Mouse (Mus musculus) layer of hippocampus, adult 2 months (tissue): ENCODE measurements around the gene Cdc42bpg. TPM values are rescaled to one million over a fixed set of nuclear protein-coding genes. Genes with fewer than 3 reads are reported as not detected.
A peak's percentile ranks its signal among the peaks of the same experiment; 100 is the strongest.

ENCODE experiments used
- DNase-seq, 2 experiments: peaks; one replicate each; pipeline ENCODE4 v3.0.0; 2022; ENCODE audit warnings: low spot score in 2 of 2
- H3K27ac ChIP-seq: fragments of 200-600 bp; 2 replicates; pipeline ENCODE4 v1.8.1; 2022
- H3K4me3 ChIP-seq: fragments of 200-600 bp; 2 replicates; pipeline ENCODE4 v1.8.1; 2022; ENCODE audit warnings: mild to moderate bottlenecking
- CTCF ChIP-seq: fragments of 200-600 bp; conservative IDR thresholded peaks from 2 replicates; pipeline ENCODE4 v1.8.1; 2022; ENCODE audit warnings: antibody characterized with exemption, mild to moderate bottlenecking, moderate library complexity
- microRNA-seq, 2 experiments: library from miRNA; unstranded; fragments of <30 nt; microRNA quantifications; one replicate each; pipeline ENCODE4 v1.2.0; 2021
- total RNA-seq, 2 experiments: library from RNA; stranded (reverse); gene quantifications; 2 replicates each; pipeline ENCODE4 v1.2.3; 2021

Cdc42bpg gene
- total RNA-seq, 2 experiments from 2014 or later: 5.0 to 5.6 TPM

GRCm38 (mm10) chr19:6363411-6364240 is 57.4 kb downstream of the Cdc42bpg start, which contains the start of gene Sf1:
Sf1 (plus strand) TSS chr19:6363690.
- TF ChIP-seq CTCF: no peak
- DNase-seq: peak; percentile 100
- H3K27ac ChIP-seq: peak within 1 kb of the TSS; percentile 99
- peak within 1 kb of the TSS; percentile 93 for H3K4me3 ChIP-seq

- 0 out of 2 replicates have a peak, but pooled peaks have one; percentile 11 for TF ChIP-seq CTCF
- Histone ChIP-seq H3K4me3 (peak overlapping the region; percentile 93), H3K27ac (peak overlapping the region; percentile 99)
- DNase-seq: peak; percentile 93
These were observed 58.1 kb downstream of the Cdc42bpg start for GRCm38 (mm10) chr19:6364317-6364725.

- DNase-seq: no peak
- H3K27ac ChIP-seq: peak overlapping the region; percentile 99
- no peak for TF ChIP-seq CTCF
These were observed 58.6 kb downstream of the Cdc42bpg start for GRCm38 (mm10) chr19:6364842-6365241.

DNA sequence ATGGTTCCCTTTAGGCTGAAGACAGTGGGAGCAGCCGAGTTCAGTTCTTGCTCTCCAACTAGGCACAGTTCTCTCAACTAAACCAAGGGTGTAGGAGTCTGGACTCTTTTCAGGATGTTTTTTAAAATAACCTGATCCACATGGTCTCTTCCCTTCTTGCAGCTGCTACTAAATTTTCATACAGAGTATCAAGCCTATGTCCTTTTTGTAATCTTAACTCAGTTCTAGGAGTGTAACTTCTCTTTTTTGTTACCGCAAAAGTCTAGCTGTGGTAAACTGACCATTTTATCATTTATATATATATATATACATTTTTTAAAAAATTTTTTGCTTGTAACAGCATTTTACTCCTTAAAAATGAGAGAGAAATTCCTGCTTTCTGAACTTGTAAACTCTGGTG is 63.9 kb downstream of the Cdc42bpg start:
- no peak for DNase-seq
- no peak overlapping the region for H3K27ac ChIP-seq
- H3K4me3 ChIP-seq: no peak overlapping the region
- TF ChIP-seq CTCF: no peak

More at GRCm38 (mm10) chr19:6364842-6365241, 58.6 kb downstream of the Cdc42bpg start:
- peak overlapping the region; percentile 93 for H3K4me3 ChIP-seq

- no peak for DNase-seq
These were observed 66.2 kb downstream of the Cdc42bpg start for GRCm38 (mm10) chr19:6372433-6372832.

GRCm38 (mm10) chr19:6373539-6374400 is 67.5 kb downstream of the Cdc42bpg start:
- H3K27ac ChIP-seq: no peak overlapping the region
- TF ChIP-seq CTCF: peak; percentile 89
- DNase-seq: peak; percentile 61 to 85
- H3K4me3 ChIP-seq: no peak overlapping the region

More at GRCm38 (mm10) chr19:6372433-6372832, 66.2 kb downstream of the Cdc42bpg start:
- Histone ChIP-seq H3K4me3 (no peak overlapping the region), H3K27ac (no peak overlapping the region)
- no peak for TF ChIP-seq CTCF

DNA sequence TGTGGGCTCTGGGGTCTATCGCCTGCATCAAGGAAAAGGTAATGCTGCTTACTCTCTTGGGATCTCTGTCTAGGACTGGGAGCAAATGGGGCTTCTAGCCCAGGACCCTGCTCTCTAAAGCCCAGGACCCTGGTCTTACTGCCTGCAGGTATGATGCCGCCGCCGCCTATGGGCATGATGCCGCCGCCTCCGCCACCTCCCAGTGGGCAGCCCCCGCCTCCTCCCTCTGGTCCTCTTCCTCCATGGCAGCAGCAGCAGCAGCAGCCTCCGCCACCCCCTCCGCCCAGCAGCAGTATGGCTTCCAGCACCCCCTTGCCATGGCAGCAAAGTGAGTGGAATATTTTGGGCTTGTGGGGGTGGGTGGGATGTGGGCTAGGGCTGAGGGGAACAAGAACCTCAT is 68.3 kb downstream of the Cdc42bpg start:
- H3K27ac ChIP-seq: no peak overlapping the region
- no peak for TF ChIP-seq CTCF
- H3K4me3 ChIP-seq: no peak overlapping the region
- DNase-seq: no peak

Small RNAs within 50 kb of the gene (microRNA-seq; reads per million reads assigned to microRNA genes)
- 16.0 to 17.1 reads per million in 2 experiments for gene Mir192
- 15.3 to 42.7 reads per million in 2 experiments for gene Mir194-2
- 2.2 to 4.2 reads per million in 2 experiments for gene Mir6989

Other genes starting within 250 kb of the Cdc42bpg start
- 10 to 100 TPM; 42.8 to 49.6 TPM for gene Mrpl49, start 248.7 kb upstream of the Cdc42bpg start, total RNA-seq
- gene Fau, start 248.6 kb upstream of the Cdc42bpg start, total RNA-seq: 100 to 1,000 TPM; 676 to 714 TPM
- 10 to 100 TPM; 39.0 to 42.5 TPM for gene Znhit2, start 245.3 kb upstream of the Cdc42bpg start, total RNA-seq
- 10 to 100 TPM; 25.3 to 26.0 TPM for gene Tm7sf2, start 238.1 kb upstream of the Cdc42bpg start, total RNA-seq
- gene Vps51, start 229.2 kb upstream of the Cdc42bpg start, total RNA-seq: 100 to 1,000 TPM in 1 of 2 experiments, 10 to 100 TPM in 1; 96.5 to 103 TPM
- not detected for gene Tmem262, start 226.4 kb upstream of the Cdc42bpg start, total RNA-seq
- gene Gm28374, start 224.2 kb upstream of the Cdc42bpg start, total RNA-seq: not detected
- 10 to 100 TPM; 40.1 to 44.0 TPM for gene Zfpl1, start 221.5 kb upstream of the Cdc42bpg start, total RNA-seq
- gene Cdca5, start 221.5 kb upstream of the Cdc42bpg start, total RNA-seq: under 1 TPM; 0.23 to 0.27 TPM
- not detected for gene AC131692.1, start 212.0 kb upstream of the Cdc42bpg start, total RNA-seq
- gene Naaladl1, start 200.7 kb upstream of the Cdc42bpg start, total RNA-seq: under 1 TPM in 1 of 2 experiments, not detected in 1; 0.17 TPM
- gene Sac3d1, start 187.8 kb upstream of the Cdc42bpg start, total RNA-seq: 10 to 100 TPM; 14.0 to 15.0 TPM
- 10 to 100 TPM; 43.5 to 46.0 TPM for gene Snx15, start 178.2 kb upstream of the Cdc42bpg start, total RNA-seq
- gene Batf2, start 165.5 kb upstream of the Cdc42bpg start, total RNA-seq: under 1 TPM in 1 of 2 experiments, not detected in 1; 0.29 TPM
- gene Arl2, start 164.9 kb upstream of the Cdc42bpg start, total RNA-seq: 10 to 100 TPM; 72.1 to 76.9 TPM
- not detected for gene Majin, start 122.1 kb upstream of the Cdc42bpg start, total RNA-seq
- not detected for gene Gpha2, start 80.1 kb upstream of the Cdc42bpg start, total RNA-seq
- gene Ppp2r5b, start 70.6 kb upstream of the Cdc42bpg start, total RNA-seq: 100 to 1,000 TPM; 127 to 137 TPM
- 10 to 100 TPM; 32.5 to 39.0 TPM for gene Atg2a, start 64.8 kb upstream of the Cdc42bpg start, total RNA-seq
- gene Ehd1, start 29.7 kb upstream of the Cdc42bpg start, total RNA-seq: 10 to 100 TPM; 80.2 to 82.3 TPM
- gene Men1, start 28.5 kb downstream of the Cdc42bpg start, total RNA-seq: 10 to 100 TPM; 63.3 to 72.1 TPM
- 100 to 1,000 TPM in 1 of 2 experiments, 10 to 100 TPM in 1; 81.9 to 105 TPM for gene Map4k2, start 34.7 kb downstream of the Cdc42bpg start, total RNA-seq
- 100 to 1,000 TPM; 208 to 222 TPM for gene Sf1, start 57.2 kb downstream of the Cdc42bpg start, total RNA-seq
- 10 to 100 TPM; 13.0 to 18.8 TPM for gene Pygm, start 77.9 kb downstream of the Cdc42bpg start, total RNA-seq
- gene Rasgrp2, start 92.9 kb downstream of the Cdc42bpg start, total RNA-seq: 10 to 100 TPM; 31.3 to 36.7 TPM
- gene Nrxn2, start 112.3 kb downstream of the Cdc42bpg start, total RNA-seq: 100 to 1,000 TPM; 405 to 437 TPM
- gene Slc22a12, start 236.6 kb downstream of the Cdc42bpg start, total RNA-seq: under 1 TPM; 0.20 to 0.37 TPM